Mouse (Mus musculus): ENCODE measurements at regions not wholly inside any gene's neighbourhood (a gene's known extent, or its start where the extent isn't known, plus 50 kb on each side); places are given as distances from the start of the nearest gene placed in this dataset.

GRCm38 (mm10) chr8:7489948-7490347 is 1171.1 kb downstream of the Efnb2 start:
- Histone ChIP-seq H3K4me3 (no peak overlapping the region), H3K27ac (replicated peaks) (no peak overlapping the region), H3K4me2 (replicated peaks) (no peak overlapping the region), H3K9ac (replicated peaks) (no peak overlapping the region), H3K9me3 (no peaks in the 10 kb centered on the region), H3K4me1 (no peaks in the 10 kb centered on the region), H3K27me3 (no peaks in the 10 kb centered on the region), H3K36me3 (no peaks in the 10 kb centered on the region)
- ATAC-seq (replicated peaks), result no peak
- WGBS, result 97% methylated on average over 1 of the region's 1 CpGs

GRCm38 (mm10) chr8:7472153-7472796 is 1188.8 kb downstream of the Efnb2 start:
- Histone ChIP-seq H3K4me3 (no peak overlapping the region), H3K27me3 (no peaks in the 10 kb centered on the region), H3K4me2 (replicated peaks) (no peak overlapping the region), H3K9ac (replicated peaks) (no peak overlapping the region), H3K36me3 (no peaks in the 10 kb centered on the region), H3K4me1 (no peaks in the 10 kb centered on the region), H3K9me3 (no peaks in the 10 kb centered on the region), H3K27ac (replicated peaks) (no peak overlapping the region)
- ATAC-seq (replicated peaks), result no peak
- WGBS, result 70% methylated on average over 7 of the region's 7 CpGs

- no peak overlapping the region for H3K4me2 ChIP-seq (replicated peaks)
- H3K9me3 ChIP-seq, result no peaks in the 10 kb centered on the region
- no peaks in the 10 kb centered on the region for H3K27me3 ChIP-seq
- no peaks in the 10 kb centered on the region for H3K4me1 ChIP-seq
- no peak overlapping the region for H3K9ac ChIP-seq (replicated peaks)
- ATAC-seq (replicated peaks), result no peak
- H3K36me3 ChIP-seq, result no peaks in the 10 kb centered on the region
- no peak overlapping the region for H3K27ac ChIP-seq (replicated peaks)
- WGBS, result 78% methylated on average over 4 of the region's 4 CpGs
- no peak overlapping the region for H3K4me3 ChIP-seq
Observed at GRCm38 (mm10) chr8:7469261-7469660, 1191.8 kb downstream of the Efnb2 start.

GRCm38 (mm10) chr8:7462798-7463197 is 1198.2 kb downstream of the Efnb2 start:
- Histone ChIP-seq H3K9me3 (no peaks in the 10 kb centered on the region), H3K4me2 (replicated peaks) (no peak overlapping the region), H3K4me1 (no peaks in the 10 kb centered on the region), H3K36me3 (no peaks in the 10 kb centered on the region), H3K27me3 (no peaks in the 10 kb centered on the region), H3K9ac (replicated peaks) (no peak overlapping the region), H3K27ac (replicated peaks) (peak overlapping the region; percentile 45; the same call in 1 of the 2 replicates), H3K4me3 (no peak overlapping the region)
- WGBS, result 58% methylated on average over 1 of the region's 1 CpGs
- peak; percentile 67 for ATAC-seq (replicated peaks)

GRCm38 (mm10) chr8:7449361-7449760 is 1211.7 kb downstream of the Efnb2 start:
- Histone ChIP-seq H3K9ac (replicated peaks) (no peak overlapping the region), H3K4me3 (no peak overlapping the region), H3K27ac (replicated peaks) (no peak overlapping the region), H3K4me2 (replicated peaks) (no peak overlapping the region), H3K4me1 (no peaks in the 10 kb centered on the region), H3K9me3 (no peaks in the 10 kb centered on the region), H3K36me3 (no peaks in the 10 kb centered on the region), H3K27me3 (no peaks in the 10 kb centered on the region)
- ATAC-seq (replicated peaks), result no peak

GRCm38 (mm10) chr8:7447026-7447425 is 1214.0 kb downstream of the Efnb2 start:
- Histone ChIP-seq H3K36me3 (no peaks in the 10 kb centered on the region), H3K4me1 (no peaks in the 10 kb centered on the region), H3K27ac (replicated peaks) (no peak overlapping the region), H3K4me2 (replicated peaks) (no peak overlapping the region), H3K9ac (replicated peaks) (no peak overlapping the region), H3K9me3 (no peaks in the 10 kb centered on the region), H3K27me3 (no peaks in the 10 kb centered on the region), H3K4me3 (no peak overlapping the region)
- WGBS, result 39% methylated on average over 1 of the region's 1 CpGs
- no peak for ATAC-seq (replicated peaks)

GRCm38 (mm10) chr8:7440829-7441228 is 1220.2 kb downstream of the Efnb2 start:
- no peak for ATAC-seq (replicated peaks)

GRCm38 (mm10) chr8:7440278-7440684 is 1220.8 kb downstream of the Efnb2 start:
- Histone ChIP-seq H3K4me2 (replicated peaks) (peak overlapping the region; percentile 3; the same call in 1 of the 2 replicates), H3K9ac (replicated peaks) (no peak overlapping the region), H3K4me3 (no peak overlapping the region), H3K4me1 (peaks cover 14% of the 10 kb centered on the region), H3K27ac (replicated peaks) (peak overlapping the region; percentile 56), H3K27me3 (no peaks in the 10 kb centered on the region), H3K9me3 (no peaks in the 10 kb centered on the region), H3K36me3 (no peaks in the 10 kb centered on the region)
- ATAC-seq (replicated peaks), result peak; percentile 99
- under 1% methylated on average over 4 of the region's 4 CpGs for WGBS

More at GRCm38 (mm10) chr8:7440829-7441228, 1220.2 kb downstream of the Efnb2 start:
- H3K27ac ChIP-seq (replicated peaks), result peak overlapping the region; percentile 56
- peaks cover 14% of the 10 kb centered on the region for H3K4me1 ChIP-seq
- no peaks in the 10 kb centered on the region for H3K27me3 ChIP-seq
- no peak overlapping the region for H3K9ac ChIP-seq (replicated peaks)
- no peak overlapping the region; the same call in 1 of the 2 replicates for H3K4me2 ChIP-seq (replicated peaks)
- H3K36me3 ChIP-seq, result no peaks in the 10 kb centered on the region
- H3K9me3 ChIP-seq, result no peaks in the 10 kb centered on the region
- no peak overlapping the region for H3K4me3 ChIP-seq

- WGBS, result 3% methylated on average over 3 of the region's 3 CpGs
- no peaks in the 10 kb centered on the region for H3K27me3 ChIP-seq
- H3K4me1 ChIP-seq, result peaks cover 14% of the 10 kb centered on the region
- H3K27ac ChIP-seq (replicated peaks), result peak overlapping the region; percentile 56
- no peaks in the 10 kb centered on the region for H3K36me3 ChIP-seq
- no peaks in the 10 kb centered on the region for H3K9me3 ChIP-seq
- H3K9ac ChIP-seq (replicated peaks), result no peak overlapping the region
- H3K4me3 ChIP-seq, result no peak overlapping the region
- H3K4me2 ChIP-seq (replicated peaks), result 0 out of 2 replicates have a peak overlapping the region, but pooled peaks have one; percentile 3
- ATAC-seq (replicated peaks), result peak; percentile 3; the same call in 1 of the 2 replicates
Observed at GRCm38 (mm10) chr8:7439869-7440268, 1221.2 kb downstream of the Efnb2 start.

GRCm38 (mm10) chr8:7430482-7430881 is 1230.6 kb downstream of the Efnb2 start:
- no peaks in the 10 kb centered on the region for H3K36me3 ChIP-seq
- no peaks in the 10 kb centered on the region for H3K9me3 ChIP-seq
- H3K27me3 ChIP-seq, result no peaks in the 10 kb centered on the region
- no peak overlapping the region for H3K4me2 ChIP-seq (replicated peaks)
- no peaks in the 10 kb centered on the region for H3K4me1 ChIP-seq
- H3K4me3 ChIP-seq, result no peak overlapping the region
- ATAC-seq (replicated peaks), result no peak
- H3K27ac ChIP-seq (replicated peaks), result no peak overlapping the region
- H3K9ac ChIP-seq (replicated peaks), result no peak overlapping the region

GRCm38 (mm10) chr8:7398175-7398574 is 1262.9 kb downstream of the Efnb2 start:
- H3K4me3 ChIP-seq, result no peak overlapping the region
- ATAC-seq (replicated peaks), result no peak
- H3K36me3 ChIP-seq, result no peaks in the 10 kb centered on the region
- no peak overlapping the region for H3K9ac ChIP-seq (replicated peaks)
- WGBS, result 66% methylated on average over 2 of the region's 2 CpGs
- no peaks in the 10 kb centered on the region for H3K4me1 ChIP-seq
- no peaks in the 10 kb centered on the region for H3K9me3 ChIP-seq
- H3K27me3 ChIP-seq, result no peaks in the 10 kb centered on the region
- peak overlapping the region; percentile 59 for H3K27ac ChIP-seq (replicated peaks)
- no peak overlapping the region for H3K4me2 ChIP-seq (replicated peaks)

- H3K27ac ChIP-seq (replicated peaks), result peak overlapping the region; percentile 65; the same call in 1 of the 2 replicates
- H3K4me3 ChIP-seq, result no peak overlapping the region
- H3K36me3 ChIP-seq, result no peaks in the 10 kb centered on the region
- no peaks in the 10 kb centered on the region for H3K4me1 ChIP-seq
- no peaks in the 10 kb centered on the region for H3K27me3 ChIP-seq
- H3K9me3 ChIP-seq, result no peaks in the 10 kb centered on the region
- WGBS, result 61% methylated on average over 5 of the region's 5 CpGs
- H3K9ac ChIP-seq (replicated peaks), result no peak overlapping the region
- ATAC-seq (replicated peaks), result 0 out of 2 replicates have a peak, but pooled peaks have one; percentile 55
- H3K4me2 ChIP-seq (replicated peaks), result no peak overlapping the region
Observed at GRCm38 (mm10) chr8:7397355-7397862, 1263.6 kb downstream of the Efnb2 start.

All from forebrain, embryonic 15.5 days (tissue).